Mouse (Mus musculus) T-cell, adult 2 months (primary cell): ENCODE results near the gene Ctnnbl1.

ENCODE experiments used
- DNase-seq: peaks from one replicate; pipeline ENCODE4 v3.0.0; 2022; ENCODE audit warnings: low spot score

Ctnnbl1 gene

GRCm38 (mm10) chr2:157821259-157821658 is 84.1 kb downstream of the Ctnnbl1 start:
- DNase-seq: no peak

GRCm38 (mm10) chr2:157823456-157823855 is 86.3 kb downstream of the Ctnnbl1 start:
- no peak for DNase-seq

GRCm38 (mm10) chr2:157824249-157824648 is 87.0 kb downstream of the Ctnnbl1 start:
- DNase-seq: no peak

GRCm38 (mm10) chr2:157830101-157830500 is 92.9 kb downstream of the Ctnnbl1 start:
- DNase-seq: no peak

GRCm38 (mm10) chr2:157830620-157831354 is 93.6 kb downstream of the Ctnnbl1 start:
- no peak for DNase-seq

- DNase-seq: no peak
These were observed 99.8 kb downstream of the Ctnnbl1 start for GRCm38 (mm10) chr2:157837050-157837449.

- DNase-seq: no peak
These were observed 101.2 kb downstream of the Ctnnbl1 start for GRCm38 (mm10) chr2:157838206-157838923.

GRCm38 (mm10) chr2:157840641-157841078 is 103.5 kb downstream of the Ctnnbl1 start:
- no peak for DNase-seq

- no peak for DNase-seq
These were observed 103.9 kb downstream of the Ctnnbl1 start for GRCm38 (mm10) chr2:157841121-157841520.

GRCm38 (mm10) chr2:157844746-157845145 is 107.5 kb downstream of the Ctnnbl1 start:
- DNase-seq: no peak

GRCm38 (mm10) chr2:157845831-157846230 is 108.6 kb downstream of the Ctnnbl1 start:
- no peak for DNase-seq

- DNase-seq: no peak
These were observed 115.9 kb downstream of the Ctnnbl1 start for GRCm38 (mm10) chr2:157853135-157853534.

GRCm38 (mm10) chr2:157855814-157856213 is 118.6 kb downstream of the Ctnnbl1 start:
- DNase-seq: no peak

- no peak for DNase-seq
These were observed 120.3 kb downstream of the Ctnnbl1 start for GRCm38 (mm10) chr2:157857496-157857895.

- no peak for DNase-seq
These were observed 121.1 kb downstream of the Ctnnbl1 start for GRCm38 (mm10) chr2:157858317-157858716.

GRCm38 (mm10) chr2:157859046-157859701 is 122.0 kb downstream of the Ctnnbl1 start:
- DNase-seq: no peak

- no peak for DNase-seq
These were observed 124.2 kb downstream of the Ctnnbl1 start for GRCm38 (mm10) chr2:157861273-157861944.

GRCm38 (mm10) chr2:157862306-157862705 is 125.1 kb downstream of the Ctnnbl1 start:
- no peak for DNase-seq

GRCm38 (mm10) chr2:157867126-157867525 is 129.9 kb downstream of the Ctnnbl1 start:
- DNase-seq: no peak

- DNase-seq: no peak
These were observed 133.0 kb downstream of the Ctnnbl1 start for GRCm38 (mm10) chr2:157870247-157870646.

- no peak for DNase-seq
These were observed 136.0 kb downstream of the Ctnnbl1 start for GRCm38 (mm10) chr2:157873223-157873622.

GRCm38 (mm10) chr2:157873691-157874090 is 136.5 kb downstream of the Ctnnbl1 start:
- no peak for DNase-seq
